Mouse (Mus musculus) telencephalon, adult 2 months (tissue): ENCODE results near the gene Colgalt1.

Experiments used
- DNase-seq: peaks from one replicate; pipeline ENCODE4 v3.0.0-alpha.2; 2011; ENCODE audit warnings: low read depth, low spot score

The Colgalt1 gene

GRCm38 (mm10) chr8:71610822-71611651 is at the start of gene Colgalt1:
TSS of gene Colgalt1 (plus strand) at chr8:71610998.
- DNase-seq = peak; percentile 99

- peak; percentile 57 for DNase-seq
Measured at GRCm38 (mm10) chr8:71561401-71561800, 49.4 kb upstream of the Colgalt1 start.

DNA sequence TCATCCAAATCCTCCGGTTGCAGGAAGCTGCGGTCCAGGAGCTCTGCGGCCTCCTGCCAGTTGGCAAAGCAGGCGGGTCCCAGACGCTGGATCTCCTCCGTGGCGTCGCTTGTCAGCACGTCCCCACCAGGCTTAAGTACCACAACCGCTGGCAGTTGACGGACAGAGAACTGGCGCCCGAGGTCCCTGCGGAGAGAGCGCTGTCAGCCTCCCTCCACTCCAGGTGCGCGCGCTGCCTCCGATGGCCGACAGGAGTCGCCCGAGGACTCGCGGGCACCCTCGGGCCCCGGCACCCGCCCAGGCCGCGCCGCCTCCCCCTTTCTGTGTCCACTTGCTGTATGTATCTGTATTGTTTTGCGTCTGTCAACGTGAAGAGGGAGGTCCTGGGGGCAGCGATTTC is 48.0 kb upstream of the Colgalt1 start:
- no peak for DNase-seq

GRCm38 (mm10) chr8:71563992-71564391 is 46.8 kb upstream of the Colgalt1 start:
- no peak for DNase-seq

- no peak for DNase-seq
Measured at GRCm38 (mm10) chr8:71566501-71566900, 44.3 kb upstream of the Colgalt1 start, which contains the start of gene Nxnl1. TSS of gene Nxnl1 (minus strand) at chr8:71566601.

GRCm38 (mm10) chr8:71567587-71567986 is 43.2 kb upstream of the Colgalt1 start:
- DNase-seq = no peak

DNA sequence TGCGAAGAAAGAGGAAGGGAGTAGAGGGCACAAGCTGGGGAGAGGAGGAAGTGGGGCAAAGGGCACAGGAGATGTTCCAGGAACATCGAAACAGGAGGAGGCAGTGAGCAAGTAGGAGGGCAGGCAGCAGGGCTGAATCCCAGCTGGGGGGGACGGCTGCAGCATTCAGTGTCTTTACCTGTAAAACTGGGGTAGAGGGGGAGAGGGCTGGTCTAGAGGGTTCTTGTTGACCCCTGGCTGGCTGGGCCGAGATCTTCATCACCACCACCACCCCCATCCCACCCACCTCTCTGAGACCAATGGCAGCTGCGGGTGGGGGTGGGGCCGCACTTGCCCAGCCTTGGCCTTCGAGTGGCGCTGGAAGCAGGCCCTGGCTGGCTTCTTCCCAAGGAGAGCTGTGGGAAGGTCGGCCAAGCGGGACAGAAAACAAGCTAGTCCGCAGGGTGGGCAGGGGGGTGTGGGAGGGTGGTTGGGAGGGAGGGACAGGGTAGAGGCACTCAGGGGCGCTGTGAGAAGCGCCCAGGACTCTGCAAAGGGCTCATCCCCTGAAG is 42.3 kb upstream of the Colgalt1 start, which contains the start of gene Slc27a1:
Gene Slc27a1, plus strand, starts transcription at position 496 of the 551 bp plus-strand sequence.
- DNase-seq = no peak

- DNase-seq = no peak
Measured at GRCm38 (mm10) chr8:71568941-71569340, 41.9 kb upstream of the Colgalt1 start.

- DNase-seq = peak; percentile 96
Measured at GRCm38 (mm10) chr8:71569366-71570290, 41.2 kb upstream of the Colgalt1 start.

GRCm38 (mm10) chr8:71570291-71570954 is 40.4 kb upstream of the Colgalt1 start:
- DNase-seq = peak; percentile 99

DNA sequence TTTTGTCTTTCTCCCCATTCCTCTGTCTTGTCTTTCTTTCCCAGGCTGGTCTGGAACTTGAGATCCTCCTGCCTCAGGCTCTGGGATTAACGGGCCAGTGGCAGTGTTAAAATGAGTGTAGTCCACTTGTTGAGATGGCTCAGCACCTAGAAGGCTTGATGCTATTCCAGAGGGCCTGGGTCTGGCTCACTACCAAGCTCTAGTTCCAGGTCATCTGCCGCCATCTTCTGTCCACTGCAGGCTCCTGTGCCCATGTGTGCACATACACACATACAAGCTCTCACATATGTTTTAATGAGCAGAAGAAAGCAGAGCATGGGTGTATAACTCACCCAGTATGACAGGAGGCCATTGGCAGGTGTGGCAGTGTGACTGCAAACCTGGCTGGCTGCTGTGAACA is 38.7 kb upstream of the Colgalt1 start:
- DNase-seq = no peak

GRCm38 (mm10) chr8:71572847-71573633 is 37.8 kb upstream of the Colgalt1 start:
- DNase-seq = peak; percentile 35

GRCm38 (mm10) chr8:71574426-71574825 is 36.4 kb upstream of the Colgalt1 start:
- DNase-seq = no peak

DNA sequence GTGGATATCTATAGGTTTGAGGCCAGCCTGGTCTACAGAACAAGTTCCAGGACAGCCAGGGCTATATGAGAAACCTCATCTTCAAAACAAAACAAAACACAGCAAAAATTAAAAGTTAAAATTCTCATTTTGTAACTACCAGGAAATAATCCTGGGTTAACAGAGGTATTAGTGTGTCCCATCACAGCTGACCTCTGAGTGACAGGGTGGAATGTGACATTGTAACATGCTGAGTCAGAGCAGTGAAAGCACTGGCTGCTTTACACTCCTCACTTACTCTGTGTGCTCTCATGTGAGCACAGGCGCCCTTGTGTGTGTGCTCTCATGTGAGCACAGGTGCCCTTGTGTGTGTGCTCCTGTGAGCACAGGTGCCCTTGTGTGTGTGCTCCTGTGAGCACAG is 35.8 kb upstream of the Colgalt1 start:
- no peak for DNase-seq

DNA sequence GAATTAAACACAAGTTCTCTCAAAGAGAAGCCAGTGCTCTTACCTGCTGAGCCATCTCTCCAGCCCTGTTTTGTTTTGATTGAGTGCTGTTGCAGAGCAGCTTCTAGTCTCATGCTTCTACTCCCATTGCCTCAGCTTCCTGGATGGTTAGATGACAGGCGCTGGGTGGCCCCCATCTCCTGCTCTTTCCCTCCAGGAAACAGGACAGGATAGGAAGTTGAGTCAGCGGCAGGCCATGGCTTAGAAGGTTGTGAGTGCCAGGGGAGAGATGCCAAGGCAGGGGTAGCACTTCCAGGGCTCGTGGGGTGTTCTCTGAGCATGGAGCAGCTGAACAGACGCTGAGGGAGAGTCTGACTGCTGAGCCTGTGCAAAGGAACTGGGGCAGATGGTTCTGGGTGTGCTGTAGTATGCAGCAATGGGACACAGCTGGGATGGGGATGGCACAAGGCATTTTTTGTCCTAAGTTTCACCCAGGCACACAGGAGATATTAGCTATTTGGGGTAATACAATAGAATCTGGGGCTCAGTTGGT is 32.9 kb upstream of the Colgalt1 start:
- no peak for DNase-seq

GRCm38 (mm10) chr8:71579009-71579408 is 31.8 kb upstream of the Colgalt1 start:
- no peak for DNase-seq

- no peak for DNase-seq
Measured at GRCm38 (mm10) chr8:71579476-71579875, 31.3 kb upstream of the Colgalt1 start.

GRCm38 (mm10) chr8:71580201-71580600 is 30.6 kb upstream of the Colgalt1 start:
- no peak for DNase-seq

GRCm38 (mm10) chr8:71586891-71587290 is 23.9 kb upstream of the Colgalt1 start:
- DNase-seq = no peak

GRCm38 (mm10) chr8:71588762-71589161 is 22.0 kb upstream of the Colgalt1 start:
- no peak for DNase-seq
